In the genomic region with DNA sequence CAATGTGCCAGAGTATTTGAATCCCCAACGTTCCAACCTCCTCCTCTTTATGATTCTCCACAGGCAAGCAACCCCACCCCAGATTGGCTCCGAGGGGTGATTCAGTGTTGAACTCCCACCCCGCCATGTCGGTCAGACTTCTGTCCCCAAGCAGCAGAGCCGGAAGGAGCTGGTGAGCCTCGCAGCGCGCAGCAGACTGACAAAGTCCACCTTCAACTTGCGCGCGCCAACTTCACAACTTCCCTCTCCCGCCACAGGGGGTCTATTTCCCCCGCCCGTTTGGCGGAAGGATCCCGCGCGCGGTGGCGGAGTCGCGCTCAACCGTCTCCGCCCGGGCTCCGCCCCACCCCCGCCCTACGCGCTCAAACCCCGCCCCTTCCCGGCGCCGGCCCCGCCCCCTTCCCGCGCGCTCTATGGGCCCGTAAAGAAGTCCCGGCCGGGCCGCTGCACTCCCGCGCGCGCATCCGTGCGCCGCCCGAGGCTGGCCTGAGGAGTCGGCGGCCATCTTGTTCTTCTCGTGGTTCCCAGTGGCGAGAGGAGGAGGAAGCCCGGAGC, we compare ENCODE assay signal across 8 mouse cellular contexts. TPM values are rescaled to one million over a fixed set of nuclear protein-coding genes. Genes with fewer than 3 reads are reported as not detected.
DNase-seq lines count a peak whose midpoint lies in the region; ATAC-seq and TF ChIP-seq lines count a peak whose summit lies in the region.

A gene (plus strand): TSS at position 452 of the 555 bp plus-strand sequence.

- peaks cover 31% of the 10 kb centered on the region for H3K4me1 ChIP-seq in embryonic facial prominence, embryonic 14.5 days (ENCODE audit: control insufficient read depth, insufficient read depth, low read length)
- H3K4me1 ChIP-seq in kidney, embryonic 14.5 days (ENCODE audit: control insufficient read depth, insufficient read depth, low read length) = peaks cover 41% of the 10 kb centered on the region
- peaks cover 33% of the 10 kb centered on the region for H3K4me1 ChIP-seq in liver, adult 2 months (ENCODE audit: control insufficient read depth, insufficient read depth, low read length)

- H3K9ac ChIP-seq in embryonic facial prominence, embryonic 14.5 days (ENCODE audit: low read depth, low read length) = peak within 1 kb of the TSS; percentile 88
- peak within 1 kb of the TSS; percentile 97 for H3K9ac ChIP-seq in kidney, embryonic 14.5 days (ENCODE audit: low read depth, low read length)
- H3K9ac ChIP-seq in liver, adult 2 months (ENCODE audit: low read depth, low read length) = peak within 1 kb of the TSS; percentile 97

- H3K4me2 ChIP-seq in embryonic facial prominence, embryonic 14.5 days (ENCODE audit: low read depth, low read length) = peak within 1 kb of the TSS; percentile 56
- peak within 1 kb of the TSS; percentile 76 for H3K4me2 ChIP-seq in kidney, embryonic 14.5 days (replicated peaks; ENCODE audit: low read depth, low read length)
- peak within 1 kb of the TSS; percentile 83 for H3K4me2 ChIP-seq in myocyte (ENCODE audit: low read depth)

- no peaks in the 10 kb centered on the region for H3K27me3 ChIP-seq in embryonic facial prominence, embryonic 14.5 days (replicated peaks; ENCODE audit: control insufficient read depth, insufficient read depth, low read length)
- H3K27me3 ChIP-seq in kidney, embryonic 14.5 days (ENCODE audit: control insufficient read depth, insufficient read depth, low read length) = no peaks in the 10 kb centered on the region
- H3K27me3 ChIP-seq in liver, adult 2 months (ENCODE audit: control insufficient read depth, insufficient read depth, low read length) = no peaks in the 10 kb centered on the region
- H3K27me3 ChIP-seq in myocyte (ENCODE audit: control insufficient read depth, insufficient read depth, insufficient read length) = no peaks in the 10 kb centered on the region
- H3K27me3 ChIP-seq in splenic B cell, adult 2 months (ENCODE audit: control insufficient read depth, insufficient read depth, low read length, poor library complexity, severe bottlenecking) = no peaks in the 10 kb centered on the region

- H3K36me3 ChIP-seq in embryonic facial prominence, embryonic 14.5 days (ENCODE audit: control insufficient read depth, insufficient read depth, low read length) = peaks cover 23% of the 10 kb centered on the region
- H3K36me3 ChIP-seq in kidney, embryonic 14.5 days (ENCODE audit: control insufficient read depth, insufficient read depth, low read length) = peaks cover 23% of the 10 kb centered on the region
- no peaks in the 10 kb centered on the region; the same call in 1 of the 2 replicates for H3K36me3 ChIP-seq in liver, adult 2 months (ENCODE audit: control insufficient read depth, insufficient read depth, low read length)
- H3K36me3 ChIP-seq in myocyte (ENCODE audit: control insufficient read depth, insufficient read depth) = no peaks in the 10 kb centered on the region
- H3K36me3 ChIP-seq in splenic B cell, adult 2 months (ENCODE audit: control insufficient read depth, insufficient read depth, low read length, poor library complexity, severe bottlenecking) = no peaks in the 10 kb centered on the region

- peak within 1 kb of the TSS; percentile 82 for H3K4me3 ChIP-seq in embryonic facial prominence, embryonic 14.5 days (ENCODE audit: low read depth, low read length)
- peak within 1 kb of the TSS; percentile 86 for H3K4me3 ChIP-seq in kidney, embryonic 14.5 days (ENCODE audit: low read length)
- peak within 1 kb of the TSS; percentile 98 for H3K4me3 ChIP-seq in liver, adult 2 months (ENCODE audit: insufficient read depth, low read depth, low read length)
- peak within 1 kb of the TSS; percentile 75 for H3K4me3 ChIP-seq in myocyte

- H3K27ac ChIP-seq in embryonic facial prominence, embryonic 14.5 days (replicated peaks; ENCODE audit: low read depth, low read length) = peak within 1 kb of the TSS; percentile 82
- peak within 1 kb of the TSS; percentile 92 for H3K27ac ChIP-seq in kidney, embryonic 14.5 days (ENCODE audit: low read depth, low read length)
- H3K27ac ChIP-seq in liver, adult 2 months (replicated peaks; ENCODE audit: insufficient read depth, low read depth, low read length) = peak within 1 kb of the TSS; percentile 62

- peak; percentile 94 for ATAC-seq in embryonic facial prominence, embryonic 14.5 days (ENCODE audit: low read depth)
- peak; percentile 91 for ATAC-seq in kidney, embryonic 14.5 days (ENCODE audit: low FRiP score, low TSS enrichment)

- no peak for TF ChIP-seq CTCF in liver, adult 2 months (IDR thresholded peaks at IDR 0.05; ENCODE audit: low read depth, low read length)

- under 1% methylated on average over 31 of the region's 54 CpGs for WGBS in embryonic facial prominence, embryonic 14.5 days
- under 1% methylated on average over 53 of the region's 54 CpGs for WGBS in kidney, embryonic 14.5 days
- under 1% methylated on average over 54 of the region's 54 CpGs for WGBS in liver, adult 2 months

- peak; percentile 96 for DNase-seq in 416B (ENCODE audit: low read depth)
- peak; percentile 88 to 92 for DNase-seq in adrenal gland, postnatal 4 days (ENCODE audit: low spot score in 2 of 2)
- peak; percentile 96 for DNase-seq in embryonic facial prominence, embryonic 14.5 days (ENCODE audit: low spot score)
- peak; percentile 92 to 93 for DNase-seq in heart, adult 9 months (ENCODE audit: low spot score in 2 of 2)
- DNase-seq in liver, adult 2 months (ENCODE audit: extremely low read depth, low read depth, low spot score) = peak; percentile 59
- DNase-seq in splenic B cell, adult 2 months (ENCODE audit: low read depth, low spot score) = peak; percentile 96

- TF ChIP-seq POLR2A in liver, adult 2 months (IDR thresholded peaks at IDR 0.05; ENCODE audit: extremely low read depth, insufficient read depth, low read length) = 0 out of 2 replicates have a peak, but pooled peaks have one; percentile 46
- TF ChIP-seq POLR2A in myocyte (IDR thresholded peaks at IDR 0.05; ENCODE audit: insufficient read length, low read depth) = peak; percentile 66

- H3K79me2 ChIP-seq in liver, adult 2 months (ENCODE audit: control insufficient read depth, insufficient read depth, low read length) = peaks cover 43% of the 10 kb centered on the region
- peaks cover 45% of the 10 kb centered on the region for H3K79me2 ChIP-seq in myocyte (ENCODE audit: control insufficient read depth, insufficient read depth)

- peak within 1 kb of the TSS; percentile 81 for H3ac ChIP-seq in myocyte (ENCODE audit: control insufficient read depth, insufficient read length)

- H3K9me3 ChIP-seq in embryonic facial prominence, embryonic 14.5 days (ENCODE audit: control insufficient read depth, low read length) = no peaks in the 10 kb centered on the region
- H3K9me3 ChIP-seq in kidney, embryonic 14.5 days (ENCODE audit: control insufficient read depth, low read length) = no peaks in the 10 kb centered on the region

TF ChIP-seq in myocyte, 11 proteins besides CTCF, POLR2A, EP300 and RAD21:
- TF ChIP-seq E2F4 (IDR thresholded peaks at IDR 0.05; ENCODE audit: insufficient read depth) (peak; percentile 60), USF1 (IDR thresholded peaks at IDR 0.05; ENCODE audit: low read depth) (no peak), CEBPB (IDR thresholded peaks at IDR 0.05; ENCODE audit: insufficient read depth, poor library complexity, severe bottlenecking) (no peak), TCF12 (IDR thresholded peaks at IDR 0.05; ENCODE audit: insufficient read depth, poor library complexity, severe bottlenecking) (no peak), TCF3 (IDR thresholded peaks at IDR 0.05; ENCODE audit: insufficient read length, low read depth) (no peak), MAX (IDR thresholded peaks at IDR 0.05; ENCODE audit: low read depth) (no peak), REST (IDR thresholded peaks at IDR 0.05; ENCODE audit: insufficient read depth, insufficient read length) (no peak), POLR2AphosphoS2 (IDR thresholded peaks at IDR 0.05; ENCODE audit: insufficient read length, low read depth) (peak; percentile 66), MYOG (IDR thresholded peaks at IDR 0.05; ENCODE audit: control insufficient read depth in 1 of 3, insufficient read depth in 1 of 3, insufficient read length in 2 of 3, low read depth in 2 of 3) (peak in 1 of 3 experiments; percentile 16), MYOD1 (IDR thresholded peaks at IDR 0.05; ENCODE audit: control insufficient read depth in 1 of 3, insufficient read length in 2 of 3, low read depth in 2 of 3) (peak in 1 of 3 experiments; percentile 1), SRF (IDR thresholded peaks at IDR 0.05; ENCODE audit: control insufficient read depth, insufficient read length, low read depth) (no peak)

RNA-seq across cellular contexts. Expression of the gene that starts here (rescaled TPM):
- total RNA-seq in adrenal gland, postnatal 4 days (2021) = 100 to 1,000 TPM; 211 to 221 TPM
- 222 and 231 TPM in 2 replicates for polyA plus RNA-seq in embryonic facial prominence, embryonic 14.5 days (2014; fragmentation: Nextera tagmentation; extraction: Ambion mirVana)
- 281 and 296 TPM in 2 replicates for polyA plus RNA-seq in kidney, embryonic 14.5 days (2014; fragmentation: Nextera tagmentation; extraction: Ambion mirVana)
- 100 TPM in 2 replicates for total RNA-seq in liver, adult 2 months (2014; rRNA removed)
- 34.9 and 36.4 TPM in 2 replicates for polyA plus RNA-seq in liver, adult 2 months (2012; rRNA removed)
- polyA plus RNA-seq in myocyte (2012; fragmentation: generic; extraction: Trizol) = 136 TPM

Comparison
In these comparisons a context has a peak if more than half of its experiments do, and no peak if none do; other contexts are left out.
1. Peak in every context shown above with its lines: DNase-seq, ATAC-seq, H3K4me3 ChIP-seq and H3K27ac ChIP-seq.